ENCODE assay signal across 12 mouse cellular contexts in genomic region chr4:34391499-34391898, GRCm38 (mm10).
DNase-seq lines count a peak whose midpoint lies in the region; ATAC-seq and TF ChIP-seq lines count a peak whose summit lies in the region.
"Had no signal": no experiment of that assay in that cellular context is flagged by ENCODE, and none has a peak within 500 bp of the region (broad histone marks: within the 10 kb centered on the region; RNA-seq: fewer than 3 reads in every experiment).

No protein-coding gene starts in this region.

- H3K4me3 ChIP-seq in kidney, postnatal 0 days (replicated peaks; ENCODE audit: low read depth, low read length) = no peak overlapping the region
- no peak overlapping the region for H3K4me3 ChIP-seq in kidney, embryonic 16.5 days (ENCODE audit: low read length)
- H3K4me3 ChIP-seq in E14TG2a.4 (replicated peaks; ENCODE audit: low read length) = no peak overlapping the region
- H3K4me3 ChIP-seq in midbrain, embryonic 13.5 days (replicated peaks) = no peak overlapping the region

- H3K27me3 ChIP-seq in kidney, postnatal 0 days (ENCODE audit: insufficient read depth, low read length) = no peaks in the 10 kb centered on the region
- H3K27me3 ChIP-seq in kidney, embryonic 16.5 days (ENCODE audit: insufficient read depth, low read length) = no peaks in the 10 kb centered on the region
- H3K27me3 ChIP-seq in E14TG2a.4 (ENCODE audit: insufficient read depth, low read length) = no peaks in the 10 kb centered on the region
- H3K27me3 ChIP-seq in midbrain, embryonic 13.5 days = no peaks in the 10 kb centered on the region

- ATAC-seq in kidney, postnatal 0 days (replicated peaks; ENCODE audit: low FRiP score, low read depth) = no peak
- ATAC-seq in kidney, embryonic 16.5 days (ENCODE audit: low FRiP score, low TSS enrichment) = no peak
- no peak for ATAC-seq in midbrain, embryonic 13.5 days
- ATAC-seq: activated CD4-positive, CD25-positive, alpha-beta regulatory T cell, adult 4 months had no signal

- no peak overlapping the region for H3K9ac ChIP-seq in kidney, postnatal 0 days (ENCODE audit: low read depth, low read length)
- H3K9ac ChIP-seq in kidney, embryonic 16.5 days (replicated peaks; ENCODE audit: low read length) = no peak overlapping the region
- H3K9ac ChIP-seq in midbrain, embryonic 13.5 days (replicated peaks) = no peak overlapping the region

- no peaks in the 10 kb centered on the region for H3K9me3 ChIP-seq in kidney, postnatal 0 days (replicated peaks; ENCODE audit: low read length)
- peaks cover 6% of the 10 kb centered on the region; the same call in 1 of the 2 replicates for H3K9me3 ChIP-seq in kidney, embryonic 16.5 days (ENCODE audit: low read length)
- no peaks in the 10 kb centered on the region for H3K9me3 ChIP-seq in E14TG2a.4 (ENCODE audit: low read length)
- no peaks in the 10 kb centered on the region for H3K9me3 ChIP-seq in midbrain, embryonic 13.5 days

- no peak overlapping the region for H3K4me2 ChIP-seq in kidney, postnatal 0 days (ENCODE audit: low read length)
- H3K4me2 ChIP-seq in kidney, embryonic 16.5 days (replicated peaks; ENCODE audit: low read depth, low read length) = no peak overlapping the region
- H3K4me2 ChIP-seq in midbrain, embryonic 13.5 days (replicated peaks) = no peak overlapping the region

- DNase-seq in kidney, postnatal 0 days (ENCODE audit: low spot score) = no peak
- DNase-seq in 3T3-L1 (ENCODE audit: low read depth, low spot score) = peak; percentile 41
- DNase-seq in embryo, embryonic 9.5 days (ENCODE audit: extremely low spot score) = peak; percentile 9
- DNase-seq in frontal cortex, postnatal 14 days (ENCODE audit: low spot score in 2 of 2) = no peak
- DNase-seq in lung, postnatal 36 days = no peak
- DNase-seq: cerebellum, adult 11-12 months; heart, postnatal 4 days; thymus, adult 2 months had no signal

- H3K27ac ChIP-seq in kidney, postnatal 0 days = no peak overlapping the region
- no peak overlapping the region for H3K27ac ChIP-seq in kidney, embryonic 16.5 days (ENCODE audit: low read length)
- no peak overlapping the region for H3K27ac ChIP-seq in midbrain, embryonic 13.5 days

- H3K4me1 ChIP-seq in kidney, postnatal 0 days (replicated peaks; ENCODE audit: insufficient read depth, low read length) = no peaks in the 10 kb centered on the region
- no peaks in the 10 kb centered on the region for H3K4me1 ChIP-seq in kidney, embryonic 16.5 days (ENCODE audit: insufficient read depth, low read length)
- H3K4me1 ChIP-seq in E14TG2a.4 (replicated peaks; ENCODE audit: low read depth, low read length) = no peaks in the 10 kb centered on the region
- 0 out of 2 replicates have a peak, but pooled peaks cover 1% of the 10 kb centered on the region for H3K4me1 ChIP-seq in midbrain, embryonic 13.5 days (replicated peaks)

- 91% methylated on average over 5 of the region's 5 CpGs for WGBS in kidney, postnatal 0 days
- WGBS in kidney, embryonic 16.5 days = 94% methylated on average over 5 of the region's 5 CpGs
- WGBS in midbrain, embryonic 13.5 days = 91% methylated on average over 5 of the region's 5 CpGs

- no peaks in the 10 kb centered on the region for H3K36me3 ChIP-seq in kidney, postnatal 0 days (ENCODE audit: insufficient read depth, low read length)
- no peaks in the 10 kb centered on the region for H3K36me3 ChIP-seq in kidney, embryonic 16.5 days (ENCODE audit: insufficient read depth, low read length)
- no peaks in the 10 kb centered on the region for H3K36me3 ChIP-seq in E14TG2a.4 (ENCODE audit: insufficient read depth, low read length)
- no peaks in the 10 kb centered on the region for H3K36me3 ChIP-seq in midbrain, embryonic 13.5 days

- 0 out of 2 replicates have a peak, but pooled peaks have one; percentile 21 for TF ChIP-seq CTCF in kidney, postnatal 0 days (IDR thresholded peaks at IDR 0.05; ENCODE audit: low read depth)
- TF ChIP-seq CTCF in E14TG2a.4 (conservative IDR thresholded peaks at IDR 0.05; ENCODE audit: low read length) = peak; percentile 97

Comparison
In these comparisons a context has a peak if more than half of its experiments do, and no peak if none do; other contexts are left out.
1. DNase-seq: peak in 3T3-L1 (single experiment) and embryo, embryonic 9.5 days (single experiment); none in kidney, postnatal 0 days (single experiment), frontal cortex, postnatal 14 days (0 of 2) and lung, postnatal 36 days (single experiment).